Mouse (Mus musculus) forebrain, embryonic 11.5 days (tissue): Measurements from ENCODE around the gene Chrna9. TPM values are rescaled to one million over a fixed set of nuclear protein-coding genes. Genes with fewer than 3 reads are reported as not detected.

Experiments used
- ATAC-seq: fragments of 200-750 bp; cut with Nextera tagmentation; replicated peaks from 2 replicates; pipeline ENCODE4 v1.8.0; 2017; ENCODE audit warnings: moderate TSS enrichment; ENCODE audit not compliant: low FRiP score
- DNase-seq: peaks from one replicate; pipeline ENCODE4 v3.0.0-alpha.2; 2017; ENCODE audit warnings: low spot score
- H3K27ac ChIP-seq: fragments of 300-500 bp; sonication (generic); 2 replicates; pipeline ENCODE4 v1.5.1; 2014; ENCODE audit warnings: low read depth, low read length
- H3K27me3 ChIP-seq: fragments of 300-500 bp; sonication (generic); 2 replicates; pipeline ENCODE4 v1.6.1; 2014; ENCODE audit warnings: mild to moderate bottlenecking, low read length, mixed read lengths; ENCODE audit not compliant: control insufficient read depth, insufficient read depth
- H3K36me3 ChIP-seq: fragments of 300-500 bp; sonication (generic); 2 replicates; pipeline ENCODE4 v1.6.1; 2014; ENCODE audit warnings: mild to moderate bottlenecking, low read length, moderate library complexity, mixed read lengths; ENCODE audit not compliant: control insufficient read depth, insufficient read depth
- H3K4me1 ChIP-seq: fragments of 300-500 bp; sonication (generic); replicated peaks from 2 replicates; pipeline ENCODE4 v1.6.1; 2014; ENCODE audit warnings: low read length, mixed read lengths; ENCODE audit not compliant: control insufficient read depth, insufficient read depth
- H3K4me2 ChIP-seq: fragments of 300-500 bp; sonication (generic); 2 replicates; pipeline ENCODE4 v1.6.1; 2014; ENCODE audit warnings: low read depth, mild to moderate bottlenecking, low read length, moderate library complexity, mixed read lengths; ENCODE audit not compliant: severe bottlenecking
- H3K4me3 ChIP-seq: fragments of 300-500 bp; sonication (generic); 2 replicates; pipeline ENCODE4 v1.5.1; 2014; ENCODE audit warnings: low read depth, low read length
- H3K9ac ChIP-seq: fragments of 300-500 bp; sonication (generic); 2 replicates; pipeline ENCODE4 v1.6.1; 2014; ENCODE audit warnings: low read length
- H3K9me3 ChIP-seq: fragments of 300-500 bp; sonication (generic); 2 replicates; pipeline ENCODE4 v1.6.1; 2016; ENCODE audit warnings: low read length, mixed read lengths; ENCODE audit not compliant: control insufficient read depth
- WGBS: fragments of 180-500 bp; shearing (Covaris S2); extraction: QIAGEN DNeasy Blood & Tissue Kit; methylation state at CpG from one replicate; pipeline ENCODE4 v1.1.7; 2014; 5-methylcytosine and 5-hydroxymethylcytosine counted together
- polyA plus RNA-seq: library from polyadenylated mRNA; unstranded; fragments of >200 nt; fragmentation: Nextera tagmentation; extraction: Ambion mirVana; gene quantifications from 2 replicates; pipeline ENCODE4 v1.2.1, GENCODE M21; 2014

Gene Chrna9
- polyA plus RNA-seq, 1 experiment from 2014 or later = not detected

DNA sequence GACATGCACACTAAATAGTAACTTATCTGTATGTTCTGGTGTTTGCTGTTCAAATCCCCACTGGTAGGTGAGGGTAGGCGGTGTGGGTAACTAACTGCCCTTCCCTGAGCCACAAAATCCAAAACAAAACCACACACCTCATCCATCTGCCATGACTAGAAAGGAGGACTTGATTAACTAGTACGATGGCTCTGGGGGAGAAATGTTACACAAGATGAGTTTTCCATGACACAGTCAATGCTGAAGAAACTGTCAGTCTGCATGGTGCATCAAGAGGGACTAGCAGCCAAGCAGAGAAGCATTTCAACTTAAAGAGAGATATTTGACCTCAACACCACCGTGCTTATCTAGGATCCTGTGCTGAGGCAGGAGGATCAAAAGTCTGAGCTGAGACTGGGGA, 36.0 kb upstream of the Chrna9 start:
- no peak for DNase-seq
- no peak for ATAC-seq
- no peak overlapping the region for H3K27ac ChIP-seq
- H3K9ac ChIP-seq = no peak overlapping the region
- H3K27me3 ChIP-seq = no peaks in the 10 kb centered on the region
- no peaks in the 10 kb centered on the region for H3K36me3 ChIP-seq
- no peak overlapping the region for H3K4me2 ChIP-seq
- WGBS = 85% methylated on average over 3 of the region's 3 CpGs
- H3K4me1 ChIP-seq = no peaks in the 10 kb centered on the region
- no peak overlapping the region for H3K4me3 ChIP-seq
- no peaks in the 10 kb centered on the region for H3K9me3 ChIP-seq

DNA sequence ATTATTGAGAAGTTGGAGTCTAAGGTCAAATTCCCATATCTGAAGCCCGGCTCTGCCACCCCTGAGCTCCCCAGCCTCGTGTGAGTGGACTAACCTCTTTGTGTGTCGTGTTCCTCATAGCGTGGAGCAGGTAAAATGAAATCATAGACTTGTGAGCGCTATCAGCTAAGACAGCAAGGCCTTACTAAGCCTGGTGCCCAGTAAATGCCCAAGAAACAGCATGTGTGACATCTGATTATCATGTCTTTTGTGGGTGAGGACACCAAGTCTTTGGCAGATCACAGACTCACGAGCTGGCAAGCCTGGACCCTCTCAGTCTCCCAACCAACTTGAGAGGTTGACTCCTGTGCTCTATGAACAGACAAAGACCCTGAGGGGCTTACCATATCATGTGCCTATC, 34.6 kb upstream of the Chrna9 start:
- Histone ChIP-seq H3K4me2 (no peak overlapping the region), H3K36me3 (no peaks in the 10 kb centered on the region), H3K9me3 (no peaks in the 10 kb centered on the region), H3K27me3 (no peaks in the 10 kb centered on the region), H3K27ac (no peak overlapping the region), H3K9ac (no peak overlapping the region), H3K4me3 (no peak overlapping the region), H3K4me1 (no peaks in the 10 kb centered on the region)
- DNase-seq (no peak), ATAC-seq (no peak)
- WGBS = 84% methylated on average over 6 of the region's 6 CpGs

DNA sequence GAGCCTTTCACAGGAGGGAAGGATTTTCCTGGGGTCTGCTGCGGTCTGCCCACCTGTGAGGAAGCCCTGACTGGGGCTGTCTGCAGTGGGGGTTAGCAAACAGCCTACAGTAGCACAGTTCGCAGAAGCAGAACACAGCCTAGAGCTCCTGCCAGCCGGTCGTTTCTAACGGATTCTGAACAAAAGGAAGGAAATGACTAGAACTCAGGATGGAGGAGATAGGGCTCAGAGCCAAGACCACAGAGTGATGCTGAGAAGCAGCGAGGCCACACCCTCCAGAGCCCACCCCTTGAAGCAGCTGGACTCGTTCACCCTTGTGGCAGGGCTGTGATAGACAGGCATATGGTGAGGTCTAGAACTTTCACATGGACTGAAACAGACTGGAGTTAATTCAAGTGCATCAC, 33.9 kb upstream of the Chrna9 start:
- Histone ChIP-seq H3K4me1 (no peaks in the 10 kb centered on the region), H3K4me2 (no peak overlapping the region), H3K9me3 (no peaks in the 10 kb centered on the region), H3K9ac (no peak overlapping the region), H3K4me3 (no peak overlapping the region), H3K27ac (no peak overlapping the region), H3K27me3 (no peaks in the 10 kb centered on the region), H3K36me3 (no peaks in the 10 kb centered on the region)
- ATAC-seq (no peak), DNase-seq (peak; percentile 35)
- WGBS = 70% methylated on average over 7 of the region's 7 CpGs

DNA sequence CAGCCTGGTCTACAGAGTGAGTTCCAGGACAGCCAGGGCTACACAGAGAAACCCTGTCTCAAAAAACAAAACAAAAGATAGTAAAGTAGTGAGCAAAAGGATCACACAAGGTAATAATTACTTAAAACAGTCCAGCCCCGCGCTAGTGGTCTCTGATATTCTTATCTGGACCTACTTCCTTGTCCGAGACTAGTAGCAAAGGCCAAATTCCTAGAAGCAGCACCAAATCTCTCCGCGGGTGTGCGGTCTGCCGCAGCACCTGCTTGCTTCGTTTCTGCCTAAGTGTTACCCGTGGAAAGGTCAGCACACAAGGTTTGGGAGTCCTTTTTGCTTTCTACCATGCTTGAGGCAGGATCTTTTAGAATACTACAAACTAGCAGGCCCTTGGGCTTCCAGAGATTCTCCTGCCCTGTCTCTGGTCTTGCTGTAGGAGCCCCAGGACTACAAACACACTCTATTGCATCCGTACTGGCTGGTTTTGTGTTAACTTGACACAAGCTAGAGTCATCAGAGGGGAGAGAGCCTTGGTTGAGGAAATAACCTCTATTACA, 32.8 kb upstream of the Chrna9 start:
- 89% methylated on average over 10 of the region's 10 CpGs for WGBS
- ATAC-seq = no peak
- H3K27ac ChIP-seq = no peak overlapping the region

DNA sequence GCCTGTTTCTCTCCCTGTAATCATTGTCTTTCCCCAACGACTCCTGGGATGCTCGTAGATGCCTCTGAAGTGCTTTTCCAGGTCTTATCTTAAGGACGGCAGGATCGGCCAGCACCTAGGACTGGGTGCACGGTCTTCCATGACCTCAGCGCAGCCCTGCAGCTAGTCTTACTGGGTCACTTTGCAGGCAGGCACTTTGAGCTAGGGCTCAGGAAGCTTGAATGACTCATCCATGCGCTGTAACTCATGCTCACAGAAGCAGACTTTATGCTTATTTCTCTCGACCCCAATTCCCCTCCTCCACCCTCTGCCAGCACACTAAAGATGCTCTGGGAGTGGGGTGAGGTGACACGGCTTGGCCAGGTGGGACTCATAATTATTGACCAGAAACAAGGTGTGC, 31.9 kb upstream of the Chrna9 start:
- WGBS = 94% methylated on average over 9 of the region's 9 CpGs
- H3K4me3 ChIP-seq = no peak overlapping the region
- no peaks in the 10 kb centered on the region for H3K9me3 ChIP-seq
- H3K36me3 ChIP-seq = no peaks in the 10 kb centered on the region
- H3K27me3 ChIP-seq = no peaks in the 10 kb centered on the region
- H3K27ac ChIP-seq = no peak overlapping the region
- no peaks in the 10 kb centered on the region for H3K4me1 ChIP-seq
- ATAC-seq (no peak), DNase-seq (no peak)
- H3K4me2 ChIP-seq = no peak overlapping the region
- no peak overlapping the region for H3K9ac ChIP-seq

More for the DNA sequence above, 32.8 kb upstream of the Chrna9 start:
- Histone ChIP-seq H3K9me3 (no peaks in the 10 kb centered on the region), H3K9ac (no peak overlapping the region), H3K27me3 (no peaks in the 10 kb centered on the region), H3K4me1 (no peaks in the 10 kb centered on the region), H3K4me3 (no peak overlapping the region), H3K4me2 (no peak overlapping the region), H3K36me3 (no peaks in the 10 kb centered on the region)
- DNase-seq = no peak

DNA sequence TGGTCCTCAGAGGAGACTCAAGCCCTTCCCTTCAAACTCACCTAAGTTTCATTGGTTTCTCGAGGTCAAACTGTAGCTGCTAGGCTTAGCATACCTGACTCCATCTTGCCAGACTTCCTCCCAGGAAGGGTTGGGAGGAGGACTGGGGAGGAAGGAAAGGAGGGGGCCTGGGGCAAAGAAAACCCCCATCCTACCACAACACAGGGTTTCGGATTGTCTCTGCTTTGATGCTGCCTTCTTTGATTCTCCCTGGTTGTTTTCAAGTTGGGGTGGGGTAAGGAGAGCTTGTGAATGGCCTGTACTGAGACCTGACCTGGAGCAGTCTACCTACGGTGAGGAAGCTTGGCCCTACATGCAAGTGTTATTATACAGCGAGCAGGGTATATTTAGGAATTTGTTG, 30.2 kb upstream of the Chrna9 start:
- WGBS = 89% methylated on average over 4 of the region's 4 CpGs
- no peaks in the 10 kb centered on the region for H3K4me1 ChIP-seq
- no peak overlapping the region for H3K4me3 ChIP-seq
- no peaks in the 10 kb centered on the region for H3K36me3 ChIP-seq
- no peak overlapping the region for H3K9ac ChIP-seq
- H3K27ac ChIP-seq = no peak overlapping the region
- ATAC-seq (no peak), DNase-seq (no peak)
- no peak overlapping the region for H3K4me2 ChIP-seq
- no peaks in the 10 kb centered on the region for H3K27me3 ChIP-seq
- H3K9me3 ChIP-seq = no peaks in the 10 kb centered on the region

DNA sequence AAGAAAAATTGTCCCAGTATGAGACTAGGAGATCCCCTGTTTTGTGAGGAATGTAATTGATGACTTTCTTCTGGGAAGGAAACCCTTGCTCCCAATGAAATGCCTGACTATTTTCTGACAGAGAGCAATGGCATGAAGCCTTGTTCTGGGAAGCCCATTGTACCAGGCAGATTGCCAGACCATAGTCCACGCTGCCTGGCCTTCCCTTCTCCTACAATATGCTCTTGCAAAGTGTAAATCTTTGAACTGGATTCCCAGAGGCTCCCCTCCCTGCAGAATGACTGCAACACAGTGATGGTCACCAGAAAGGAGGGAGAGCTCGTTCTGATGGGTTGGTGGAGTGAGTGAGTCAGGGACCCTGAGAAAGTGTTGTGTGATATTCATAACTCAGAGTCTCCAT, 26.0 kb upstream of the Chrna9 start:
- DNase-seq (no peak), ATAC-seq (no peak)
- no peaks in the 10 kb centered on the region for H3K9me3 ChIP-seq
- H3K27me3 ChIP-seq = no peaks in the 10 kb centered on the region
- no peak overlapping the region for H3K4me3 ChIP-seq
- no peak overlapping the region for H3K4me2 ChIP-seq
- no peaks in the 10 kb centered on the region for H3K4me1 ChIP-seq
- H3K27ac ChIP-seq = no peak overlapping the region
- no peak overlapping the region for H3K9ac ChIP-seq
- WGBS = 73% methylated on average over 2 of the region's 2 CpGs
- no peaks in the 10 kb centered on the region for H3K36me3 ChIP-seq

DNA sequence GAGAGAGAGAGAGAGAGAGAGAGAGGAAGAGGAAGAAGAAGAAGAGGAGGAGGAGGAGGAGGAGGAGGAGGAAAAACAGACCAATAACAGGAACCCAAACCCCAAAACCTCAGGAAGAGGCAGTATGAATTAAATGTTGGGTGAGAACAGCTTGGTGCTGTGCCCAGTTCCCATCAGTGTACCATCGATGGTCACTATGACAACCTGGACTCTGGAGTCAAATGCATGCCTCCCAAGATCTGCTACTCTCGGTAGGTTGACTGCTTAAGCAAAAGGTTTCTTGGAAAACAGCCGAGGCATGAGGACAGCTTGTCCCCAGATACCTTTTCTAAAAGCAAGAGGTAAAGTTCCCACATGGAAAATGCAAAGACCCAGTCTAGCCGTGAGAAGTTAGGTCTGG, 25.4 kb upstream of the Chrna9 start:
- H3K9ac ChIP-seq = no peak overlapping the region
- DNase-seq = no peak
- H3K27ac ChIP-seq = no peak overlapping the region
- H3K9me3 ChIP-seq = no peaks in the 10 kb centered on the region
- no peaks in the 10 kb centered on the region for H3K27me3 ChIP-seq
- H3K36me3 ChIP-seq = no peaks in the 10 kb centered on the region
- H3K4me1 ChIP-seq = no peaks in the 10 kb centered on the region
- H3K4me2 ChIP-seq = no peak overlapping the region
- H3K4me3 ChIP-seq = no peak overlapping the region
- WGBS = 81% methylated on average over 4 of the region's 4 CpGs
- no peak for ATAC-seq

DNA sequence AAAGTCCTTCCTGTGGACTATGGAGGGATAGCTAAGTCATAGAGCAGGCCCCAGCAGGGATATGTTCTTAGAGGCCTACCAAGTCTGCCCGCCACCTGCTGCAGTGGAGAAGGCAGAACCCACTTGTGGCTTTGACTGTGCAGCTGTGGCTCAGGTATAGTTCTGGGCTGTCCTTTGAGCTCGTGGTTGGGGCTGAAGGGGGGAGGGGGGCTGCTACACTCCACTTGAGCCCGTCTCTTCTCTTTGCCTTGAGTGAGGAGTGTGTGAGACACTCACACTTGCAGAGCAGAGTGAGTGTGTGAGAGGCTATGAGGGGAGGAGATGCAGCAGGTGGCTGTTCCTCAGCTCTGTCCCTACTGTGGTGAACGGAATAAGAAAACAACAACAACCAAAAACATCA, 24.3 kb upstream of the Chrna9 start:
- no peak for ATAC-seq
- Histone ChIP-seq H3K9me3 (no peaks in the 10 kb centered on the region), H3K4me2 (no peak overlapping the region), H3K4me1 (no peaks in the 10 kb centered on the region), H3K9ac (no peak overlapping the region), H3K36me3 (no peaks in the 10 kb centered on the region), H3K27ac (no peak overlapping the region), H3K4me3 (no peak overlapping the region), H3K27me3 (no peaks in the 10 kb centered on the region)
- 86% methylated on average over 4 of the region's 4 CpGs for WGBS
- no peak for DNase-seq
